Mouse (Mus musculus) v-Abl transformed pro-B cells (cell line): ENCODE measurements around the gene Ybx1.

Experiments
- in situ Hi-C, 2 experiments: fragments of 400-800 bp; cut with MboI; formaldehyde crosslinking; loops; one replicate each; pipeline ENCODE4 v1.15.1; 2025; ENCODE audit not compliant: unreplicated experiment in 2 of 2

The Ybx1 gene

GRCm38 (mm10) chr4:119275226-119275625, 19.2 kb downstream of the Ybx1 start:
- in situ Hi-C loops = no loop called here

GRCm38 (mm10) chr4:119274627-119275026, 19.8 kb downstream of the Ybx1 start:
- in situ Hi-C loops = no loop called here

- in situ Hi-C loops = no loop called here
Observed at GRCm38 (mm10) chr4:119266606-119267005, 27.8 kb downstream of the Ybx1 start.

- in situ Hi-C loops = no loop called here
Observed at GRCm38 (mm10) chr4:119263459-119263858, 30.9 kb downstream of the Ybx1 start.

- in situ Hi-C loops = no loop called here
Observed at GRCm38 (mm10) chr4:119262483-119262882, 31.9 kb downstream of the Ybx1 start.

- in situ Hi-C loops = no loop called here
Observed at GRCm38 (mm10) chr4:119261087-119261713, 33.2 kb downstream of the Ybx1 start.

- in situ Hi-C loops = no loop called here
Observed at GRCm38 (mm10) chr4:119259344-119260254, 34.8 kb downstream of the Ybx1 start.

- in situ Hi-C loops = no loop called here
Observed at GRCm38 (mm10) chr4:119257083-119257482, 37.3 kb downstream of the Ybx1 start.

GRCm38 (mm10) chr4:119255351-119255750, 39.1 kb downstream of the Ybx1 start, which contains the start of gene Cldn19:
Gene Cldn19, plus strand, starts transcription at chr4:119255414.
- in situ Hi-C loops = no loop called here

- in situ Hi-C loops = loop anchor here (5.0 kb wide), 2 partner anchors 88 to 543 kb away; no protein-coding TSS in a partner anchor
Observed at GRCm38 (mm10) chr4:119254012-119254618, 40.3 kb downstream of the Ybx1 start.

GRCm38 (mm10) chr4:119252025-119252808, 42.2 kb downstream of the Ybx1 start:
- in situ Hi-C loops = loop anchor here (5.0 kb wide), 2 partner anchors 90 to 545 kb away; no protein-coding TSS in a partner anchor

GRCm38 (mm10) chr4:119248407-119248965, 45.9 kb downstream of the Ybx1 start:
- in situ Hi-C loops = loop anchor here (5.0 to 10.0 kb wide), 10 partner anchors 94 to 879 kb away; partner anchors contain the start of genes Ccdc30 (in 1 of the 2), Foxj3 (in 1 of the 2), Frg2f1 (in 1 of the 2) and Guca2a (in 1 of the 2)

GRCm38 (mm10) chr4:119247462-119248235, 46.8 kb downstream of the Ybx1 start:
- in situ Hi-C loops = loop anchor here (5.0 to 10.0 kb wide), 10 partner anchors 95 to 880 kb away; partner anchors contain the start of genes Ccdc30 (in 1 of the 2), Foxj3 (in 1 of the 2), Frg2f1 (in 1 of the 2) and Guca2a (in 1 of the 2)

- in situ Hi-C loops = loop anchor here (5.0 to 10.0 kb wide), 10 partner anchors 96 to 881 kb away; partner anchors contain the start of genes Ccdc30 (in 1 of the 2), Foxj3 (in 1 of the 2), Frg2f1 (in 1 of the 2) and Guca2a (in 1 of the 2)
Observed at GRCm38 (mm10) chr4:119246688-119247225, 47.6 kb downstream of the Ybx1 start.

- in situ Hi-C loops = loop anchor here (5.0 to 10.0 kb wide), 10 partner anchors 96 to 881 kb away; partner anchors contain the start of genes Ccdc30 (in 1 of the 2), Foxj3 (in 1 of the 2), Frg2f1 (in 1 of the 2) and Guca2a (in 1 of the 2)
Observed at GRCm38 (mm10) chr4:119245961-119246360, 48.4 kb downstream of the Ybx1 start.

- in situ Hi-C loops = loop anchor here (5.0 to 10.0 kb wide), 10 partner anchors 97 to 882 kb away; partner anchors contain the start of genes Ccdc30 (in 1 of the 2), Foxj3 (in 1 of the 2), Frg2f1 (in 1 of the 2) and Guca2a (in 1 of the 2)
Observed at GRCm38 (mm10) chr4:119245556-119245955, 48.8 kb downstream of the Ybx1 start.

- in situ Hi-C loops = loop anchor here (5.0 to 10.0 kb wide), 13 partner anchors 98 to 883 kb away; partner anchors contain the start of genes Ccdc30 (in 1 of the 2), Foxj3 (in 1 of the 2), Frg2f1 (in 1 of the 2) and Guca2a (in 1 of the 2)
Observed at GRCm38 (mm10) chr4:119244468-119245240, 49.8 kb downstream of the Ybx1 start.
